Mouse (Mus musculus) CD4-positive, CD25-positive, alpha-beta regulatory T cell, adult 4 months (primary cell): ENCODE results near the gene Hspg2. TPM values are rescaled to one million over a fixed set of nuclear protein-coding genes. Genes with fewer than 3 reads are reported as not detected.

Experiments used
- ATAC-seq: one replicate; pipeline ENCODE4 v1.8.0; 2017
- polyA plus RNA-seq, 2 experiments: library from polyadenylated mRNA; unstranded; fragments of 100-300 nt; shearing (Covaris generic); gene quantifications; one replicate each; pipeline ENCODE4 v1.2.1; 2017

Gene Hspg2
- polyA plus RNA-seq, 2 experiments from 2014 or later: not detected

DNA sequence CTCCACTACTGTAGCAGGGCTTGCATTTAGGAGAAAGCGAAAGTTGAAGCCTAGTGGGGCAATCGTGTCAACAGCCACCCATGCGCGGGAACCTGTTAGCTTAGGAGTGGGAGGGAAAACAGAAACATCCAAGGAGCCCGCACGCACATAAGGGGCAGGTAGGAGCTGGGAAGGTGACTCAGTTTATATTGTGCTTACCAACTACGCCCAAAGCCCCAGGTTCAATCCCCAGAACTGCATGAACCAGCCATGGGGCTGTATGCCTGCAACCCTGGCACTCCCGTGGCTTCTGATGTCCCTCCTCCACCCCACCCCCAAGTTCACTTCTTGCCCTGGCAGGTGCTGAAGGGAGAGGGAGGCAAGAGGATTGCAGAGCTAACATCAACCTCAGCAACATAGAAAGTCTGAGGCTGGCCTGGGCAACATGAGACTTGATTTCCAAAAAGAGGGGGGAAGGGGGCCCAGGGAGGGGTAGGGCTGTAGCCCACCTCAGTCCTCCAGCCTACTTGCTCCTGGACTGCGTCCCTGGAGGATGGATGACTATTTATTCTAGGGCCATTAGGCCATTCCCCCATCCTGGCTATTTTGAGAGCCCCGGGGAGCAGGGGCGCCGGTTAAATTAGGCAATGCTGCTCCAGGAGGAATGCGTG, 12.9 kb downstream of the Hspg2 start:
- ATAC-seq: no peak

DNA sequence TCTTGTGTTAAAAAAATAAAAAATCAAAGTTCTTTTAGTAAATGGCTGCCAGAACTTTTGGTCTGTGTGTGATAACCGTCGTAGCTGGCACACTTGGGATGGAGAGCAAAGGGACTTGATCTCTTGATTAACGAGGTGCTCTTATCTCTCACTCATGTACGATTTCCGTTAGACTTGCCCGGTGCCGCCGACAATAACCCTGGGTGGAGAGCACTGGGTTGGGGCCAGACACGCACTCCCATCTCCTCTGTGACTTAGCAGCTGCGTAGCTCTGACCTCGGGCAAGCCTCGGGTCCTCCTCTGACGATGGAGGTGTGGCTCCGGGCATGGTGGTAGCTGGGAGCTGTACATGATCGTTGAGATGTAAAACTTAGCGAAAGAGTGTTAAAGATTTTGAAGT, 15.3 kb downstream of the Hspg2 start:
- no peak for ATAC-seq

DNA sequence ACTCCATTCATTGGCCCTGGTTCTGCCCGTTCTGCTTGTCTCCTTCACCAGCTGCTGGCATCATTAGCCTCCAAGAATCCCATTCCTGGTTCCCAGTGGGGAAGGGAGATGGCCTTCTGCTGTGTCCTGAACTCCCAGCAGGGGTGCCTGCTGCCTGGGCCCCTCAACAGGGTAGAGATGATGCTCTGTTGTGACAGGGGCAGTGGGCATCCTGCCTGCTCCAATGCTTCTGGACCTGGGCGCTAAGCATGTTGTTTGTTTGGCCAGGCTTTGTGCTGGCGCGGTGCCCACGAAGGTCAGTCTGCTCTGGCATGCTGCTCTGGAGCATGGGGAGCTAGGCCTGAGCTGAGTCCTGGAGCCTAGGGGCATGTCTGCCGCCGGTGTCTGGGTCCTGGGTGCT, 16.0 kb downstream of the Hspg2 start:
- ATAC-seq: no peak

DNA sequence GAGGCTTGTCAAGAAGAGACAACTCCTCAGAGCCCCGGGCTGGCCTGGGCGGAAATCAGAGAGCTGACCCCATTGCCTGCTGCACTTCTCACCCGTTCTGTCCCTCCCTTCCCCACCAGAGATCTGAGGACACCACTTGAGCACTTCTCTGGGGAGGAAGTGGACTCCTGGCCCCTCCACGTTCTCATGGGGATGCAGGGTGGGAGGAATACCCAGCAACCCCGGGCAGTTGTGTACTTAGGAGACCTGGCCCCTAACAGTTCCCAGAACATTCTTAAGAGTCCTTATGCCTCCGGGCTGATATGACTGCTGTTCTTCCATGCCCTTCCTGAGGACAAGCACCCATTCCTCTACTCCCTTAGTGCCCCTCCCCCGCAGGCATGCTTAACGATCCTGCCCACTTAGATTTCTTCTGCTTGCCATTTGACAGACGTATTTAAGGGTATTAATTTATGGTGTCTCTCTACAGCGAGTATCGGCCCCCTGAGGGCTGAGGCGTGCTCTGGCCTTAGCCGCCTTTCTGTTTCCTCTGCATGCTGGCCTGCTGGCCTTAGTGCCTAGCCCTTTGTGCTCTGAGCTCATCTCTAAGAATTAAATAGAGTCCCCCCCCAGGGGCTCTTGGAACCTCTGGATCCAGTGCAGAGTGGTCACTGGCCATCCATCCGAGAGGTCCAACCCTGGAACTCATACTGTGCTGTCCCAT, 16.8 kb downstream of the Hspg2 start:
- ATAC-seq: no peak

DNA sequence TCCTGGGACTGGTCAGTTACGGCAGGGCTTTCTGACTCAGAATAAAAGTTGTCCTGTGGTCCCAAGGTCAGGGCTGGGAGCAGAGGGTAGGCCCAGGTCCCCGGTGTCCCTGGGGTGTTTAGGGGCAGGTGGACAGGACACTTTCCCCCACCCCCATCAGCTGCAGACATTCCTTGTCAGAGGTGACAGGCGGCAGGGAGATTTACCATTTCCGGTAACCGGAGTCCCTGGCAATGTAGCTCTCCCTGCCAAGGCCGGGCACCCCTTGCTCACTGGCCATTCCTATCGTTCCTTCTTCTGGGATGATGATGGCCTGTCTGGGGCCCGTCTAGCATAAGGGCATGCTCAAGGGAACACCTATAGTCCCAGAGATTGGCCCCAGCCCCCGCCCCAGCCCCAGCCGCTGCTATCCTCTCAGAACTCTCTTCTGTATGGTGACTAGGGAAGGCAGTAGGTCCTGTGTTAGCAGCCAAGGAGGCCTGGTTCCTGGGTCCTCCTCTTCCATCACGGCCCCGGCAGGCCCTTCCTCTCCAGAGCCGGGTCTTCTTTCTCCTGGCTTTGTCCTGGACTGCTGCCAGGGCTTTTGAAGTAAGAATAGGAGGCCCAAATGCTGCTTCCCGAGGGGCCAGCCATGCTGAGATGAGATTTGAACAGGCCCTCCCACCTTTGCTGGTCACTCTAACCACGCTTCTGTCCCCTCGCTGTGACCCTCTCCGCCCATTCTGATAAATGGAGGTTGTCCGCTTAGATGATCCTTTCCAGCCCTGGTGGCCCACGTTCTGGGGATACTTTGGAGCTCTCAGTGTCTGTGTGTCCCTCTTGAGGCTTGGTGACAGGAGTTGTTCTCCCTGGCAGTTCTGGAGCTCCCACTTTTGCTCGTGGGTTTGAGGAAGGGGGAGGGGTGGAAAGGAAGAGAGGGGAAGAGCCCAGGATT, 17.8 kb downstream of the Hspg2 start:
- ATAC-seq: no peak

DNA sequence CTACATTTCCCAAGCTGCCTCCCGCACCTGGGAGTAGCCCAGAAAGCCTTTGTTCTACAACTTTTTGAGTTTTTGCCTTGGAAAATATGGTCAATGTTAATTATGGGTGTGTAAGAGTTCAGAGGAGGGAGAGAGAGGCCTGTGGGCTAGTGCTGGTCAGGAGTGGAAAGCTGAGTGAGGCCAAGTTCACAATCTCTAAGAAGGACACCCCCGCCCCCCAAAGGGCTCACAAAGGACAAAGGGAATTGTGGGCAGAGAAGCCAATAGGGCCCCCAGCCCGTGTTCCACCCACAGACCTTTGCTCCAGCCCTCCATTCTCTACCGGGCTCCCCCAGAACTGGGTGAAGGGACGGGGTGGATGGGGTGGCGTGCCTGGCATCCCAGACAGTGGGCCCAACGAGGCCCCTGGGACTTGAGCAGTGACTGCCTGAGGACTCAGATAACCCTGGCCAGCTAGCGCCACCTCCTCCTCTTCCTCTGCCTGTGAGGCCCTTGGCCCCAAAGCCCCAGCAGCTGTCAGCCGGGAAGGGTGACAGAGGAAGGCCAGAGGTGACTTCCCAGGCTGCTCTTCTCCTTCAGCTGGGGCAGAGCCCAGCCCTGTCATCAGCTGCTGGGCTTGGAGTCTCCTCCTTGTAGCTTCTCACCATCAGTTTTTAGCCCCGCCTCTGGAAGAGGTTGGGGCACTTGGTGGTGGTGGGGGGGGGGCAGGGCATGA, 18.9 kb downstream of the Hspg2 start:
- ATAC-seq: no peak

DNA sequence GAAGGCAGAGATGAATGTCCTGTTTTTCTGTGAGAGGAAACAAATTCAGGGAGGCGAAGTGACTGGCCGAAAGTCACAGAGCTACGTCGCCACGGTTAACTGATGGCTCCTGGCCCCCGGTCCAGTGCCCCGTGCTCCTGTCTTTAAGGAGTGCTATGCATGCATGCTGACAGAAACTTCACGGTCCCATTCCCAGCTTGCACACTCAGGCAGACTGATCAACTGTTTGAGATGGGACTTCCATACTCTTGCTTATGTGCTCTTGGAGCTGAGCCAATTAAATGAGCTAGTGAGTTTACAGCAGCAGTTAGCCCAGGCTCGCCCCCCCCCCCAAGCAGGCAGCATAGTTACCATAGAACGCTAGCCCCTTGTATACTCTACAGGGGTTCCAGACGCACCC, 19.5 kb downstream of the Hspg2 start:
- no peak for ATAC-seq

DNA sequence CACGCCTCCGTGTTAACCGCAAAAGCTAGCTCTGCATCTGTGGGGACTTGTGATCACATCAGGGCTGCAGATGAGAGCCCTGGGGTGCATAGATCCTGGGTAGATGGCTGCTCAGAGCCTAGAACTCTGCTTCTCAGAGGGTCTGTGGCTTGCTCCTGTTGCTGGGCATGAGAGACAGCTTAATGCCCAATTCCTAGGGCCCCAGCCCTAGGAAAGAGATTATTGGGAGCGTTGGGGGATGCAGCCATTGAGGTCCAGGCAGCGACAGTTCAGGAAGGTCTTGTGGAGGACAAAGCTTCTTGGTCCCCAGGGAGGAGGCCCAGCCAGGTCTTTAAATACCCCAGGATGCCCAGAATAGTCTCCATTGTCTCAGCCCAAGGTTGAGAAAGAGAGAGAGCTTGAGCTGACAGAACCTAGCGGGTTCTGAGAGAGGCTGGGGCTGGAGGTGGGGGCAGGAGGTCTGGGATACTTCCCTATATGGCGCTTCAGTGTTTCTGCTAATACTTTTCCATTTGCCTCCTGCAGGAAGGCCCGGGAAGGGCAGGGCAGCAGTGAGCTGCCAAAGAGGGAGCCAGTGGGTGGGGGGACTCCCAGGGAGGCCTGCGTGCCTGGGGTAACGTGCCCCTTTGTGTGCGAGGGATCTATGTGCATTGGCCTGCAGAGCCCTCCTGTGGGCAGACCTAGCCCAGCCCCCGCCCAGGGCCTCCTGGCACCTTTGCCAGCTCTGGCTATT, 20.2 kb downstream of the Hspg2 start:
- no peak for ATAC-seq

DNA sequence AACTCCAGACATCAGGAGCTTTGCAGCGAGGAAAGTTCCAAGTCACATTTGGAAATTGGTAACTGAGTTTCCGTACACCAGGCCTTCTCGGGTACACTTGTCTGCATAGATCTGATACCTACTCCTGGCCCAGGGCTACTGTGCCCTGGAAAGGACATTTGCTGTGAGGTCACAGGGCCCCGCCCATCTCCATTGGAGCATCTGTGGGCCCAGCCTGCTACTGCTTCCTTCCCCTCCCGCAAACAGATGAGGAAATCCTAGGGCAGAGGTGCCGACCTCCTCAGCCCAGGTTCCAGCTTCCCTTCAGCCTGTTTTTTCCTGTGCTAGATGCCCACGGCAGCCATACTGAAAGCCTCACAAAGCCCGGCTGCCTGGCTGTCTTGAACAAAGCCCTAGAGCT, 21.4 kb downstream of the Hspg2 start:
- no peak for ATAC-seq

DNA sequence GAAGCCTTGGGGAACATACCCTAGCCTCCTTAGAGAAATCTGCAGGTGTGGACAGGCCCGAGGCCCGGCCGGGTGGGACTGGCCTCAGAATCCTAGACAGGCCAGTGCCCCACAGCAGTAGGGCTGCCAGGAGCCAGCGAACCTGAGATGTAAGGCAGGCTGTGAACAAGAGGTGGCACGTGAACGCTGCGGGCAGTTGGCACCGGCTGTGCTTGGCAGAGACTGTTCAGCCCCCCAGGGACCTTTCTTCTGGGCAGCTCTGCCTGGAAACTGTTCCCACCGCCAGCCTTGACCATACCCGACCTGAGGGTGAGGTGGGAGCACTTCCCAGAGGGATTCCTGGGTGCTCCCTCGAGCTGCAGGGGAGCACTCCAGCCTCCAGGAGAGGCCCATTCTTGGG, 24.0 kb downstream of the Hspg2 start:
- no peak for ATAC-seq

DNA sequence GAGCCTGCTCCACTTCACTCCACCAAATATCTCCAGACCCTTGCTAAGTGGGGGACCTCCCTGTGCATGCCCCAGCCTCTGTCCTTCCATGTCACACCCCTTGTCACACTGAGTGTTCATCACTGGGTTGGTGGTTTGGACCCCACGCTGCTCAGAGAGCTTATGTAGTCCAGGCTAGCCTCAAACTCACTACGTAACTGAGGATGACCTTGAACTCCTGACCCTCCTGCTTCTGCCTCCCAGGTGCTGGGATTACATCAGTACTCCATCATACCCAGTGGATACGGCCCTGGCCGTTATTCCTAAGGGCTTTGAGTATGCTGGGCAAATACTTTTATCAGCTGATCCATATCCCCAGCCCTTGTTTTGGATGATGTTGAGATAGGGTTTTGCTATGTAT, 24.6 kb downstream of the Hspg2 start:
- no peak for ATAC-seq

DNA sequence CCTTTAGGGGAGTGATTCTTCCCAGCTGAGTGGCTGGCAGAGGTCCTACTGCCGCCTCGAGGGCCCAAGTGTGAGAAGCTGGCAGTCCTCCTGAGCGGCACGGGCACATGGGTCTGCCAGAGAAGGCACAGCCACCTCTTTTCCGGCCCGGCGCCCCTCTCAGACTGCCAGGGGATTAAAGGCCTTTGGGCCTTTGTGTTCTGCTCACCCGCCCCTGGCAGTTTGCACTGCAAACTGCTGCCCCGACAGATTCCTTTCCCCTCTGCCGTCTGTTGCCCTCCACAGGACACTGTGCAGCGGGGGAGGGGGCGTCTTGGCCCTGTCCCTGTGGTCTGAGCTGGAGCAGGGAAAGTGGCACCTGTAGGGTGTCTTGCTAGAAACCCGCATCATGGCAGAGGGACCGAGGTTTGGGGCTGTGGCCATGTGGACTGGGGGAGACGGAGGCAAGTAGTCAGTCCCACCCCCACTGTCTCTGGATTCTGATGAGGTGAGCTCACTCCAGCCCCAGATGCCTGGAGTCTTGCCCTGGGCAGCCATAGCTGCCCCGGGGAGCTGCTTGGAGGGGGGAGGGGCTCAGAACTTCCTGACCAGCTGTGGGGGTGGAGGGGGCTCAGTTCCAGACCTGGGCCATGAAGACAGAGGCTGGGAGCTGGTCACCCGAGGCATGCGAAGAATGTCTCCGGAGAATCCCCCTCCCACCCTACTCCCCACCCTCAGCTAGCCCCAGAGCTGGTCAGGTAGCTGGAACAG, 26.4 kb downstream of the Hspg2 start:
- no peak for ATAC-seq

DNA sequence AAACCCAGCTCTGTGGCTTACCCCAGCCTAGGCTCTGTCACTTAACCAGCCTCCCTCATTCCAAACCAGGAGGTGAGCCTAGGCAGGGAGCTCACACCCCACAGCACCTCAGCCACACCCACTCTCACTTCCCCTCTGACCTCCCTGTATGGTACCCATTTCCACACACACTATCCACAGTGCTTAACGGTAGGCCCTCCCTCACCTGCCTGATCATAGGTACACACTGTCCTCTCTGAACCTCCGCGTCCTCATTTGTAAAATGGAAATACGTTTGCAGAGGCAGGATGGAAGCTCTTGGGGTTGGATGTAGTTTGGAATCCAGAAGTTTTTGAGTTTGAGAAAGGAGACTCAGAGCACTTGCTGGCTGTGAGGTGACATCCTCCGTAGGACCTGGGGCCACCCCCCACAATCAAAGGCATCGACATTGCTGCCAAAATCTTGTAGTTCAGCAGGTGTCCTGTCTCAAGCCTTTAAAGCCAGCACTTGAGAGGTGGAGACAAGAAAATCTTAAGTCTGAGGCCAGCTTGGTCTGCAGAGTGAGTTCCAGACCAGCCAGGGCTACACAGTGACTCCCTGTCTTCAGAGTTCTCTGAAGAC, 27.0 kb downstream of the Hspg2 start:
- no peak for ATAC-seq

DNA sequence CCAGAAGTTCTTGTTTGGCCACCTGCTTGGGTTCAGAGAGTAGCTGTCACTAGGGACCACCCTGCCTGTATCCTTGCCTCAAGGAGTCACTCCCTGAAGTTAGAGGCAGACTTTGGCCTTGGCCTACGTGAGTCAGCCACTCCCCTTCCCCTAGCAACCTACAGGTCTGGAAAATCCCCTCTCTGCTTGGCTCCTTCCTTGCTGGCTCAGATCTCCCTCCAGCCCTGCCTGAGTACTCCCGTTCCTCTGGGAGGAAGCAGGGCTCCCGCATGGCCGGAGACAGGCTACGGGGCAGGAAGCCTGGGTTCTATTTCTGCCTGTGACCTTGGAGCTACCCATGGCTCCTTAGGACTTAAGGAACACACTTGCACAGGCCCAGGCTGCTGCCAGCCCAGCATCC, 28.8 kb downstream of the Hspg2 start:
- no peak for ATAC-seq

DNA sequence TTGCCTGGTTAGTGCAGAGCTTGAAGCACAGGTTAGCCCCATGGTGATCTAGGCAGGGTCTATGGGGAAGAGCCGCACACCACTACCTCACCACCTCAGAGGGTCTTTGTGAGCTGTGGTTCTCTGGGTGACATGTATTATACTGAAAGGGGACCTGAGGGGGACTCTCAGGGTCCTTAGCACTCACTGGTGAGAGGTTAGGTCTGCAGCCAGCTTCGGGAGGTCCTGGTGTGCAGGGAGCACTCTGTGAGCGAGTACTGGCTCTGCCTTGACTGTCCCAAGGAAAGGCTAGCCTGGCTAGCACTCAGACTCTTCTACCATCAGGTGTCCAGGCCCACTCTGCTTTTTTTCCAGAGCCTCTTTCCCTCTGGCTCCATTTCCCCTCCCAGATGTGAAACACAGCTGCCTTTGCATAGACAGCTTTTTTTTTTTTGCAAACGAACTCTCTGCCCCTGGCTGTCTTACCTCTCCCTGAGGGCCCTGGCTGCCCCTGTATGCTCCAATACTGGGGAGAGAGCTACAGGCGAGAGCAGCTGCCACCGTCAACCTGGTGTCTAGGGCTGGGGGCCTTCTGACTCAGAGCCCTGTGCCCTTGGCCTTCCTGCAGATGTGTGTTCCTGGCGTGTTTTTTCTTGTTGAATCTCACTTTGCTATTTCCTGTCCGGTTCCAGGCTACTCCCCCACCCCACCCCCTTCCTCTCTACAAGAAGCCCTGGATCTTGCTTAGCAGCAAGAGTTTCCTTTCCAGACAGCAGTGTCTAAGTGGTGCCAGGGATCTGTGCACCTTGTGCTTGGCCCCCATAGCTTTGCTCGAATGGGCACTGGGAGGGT, 29.5 kb downstream of the Hspg2 start:
- no peak for ATAC-seq

DNA sequence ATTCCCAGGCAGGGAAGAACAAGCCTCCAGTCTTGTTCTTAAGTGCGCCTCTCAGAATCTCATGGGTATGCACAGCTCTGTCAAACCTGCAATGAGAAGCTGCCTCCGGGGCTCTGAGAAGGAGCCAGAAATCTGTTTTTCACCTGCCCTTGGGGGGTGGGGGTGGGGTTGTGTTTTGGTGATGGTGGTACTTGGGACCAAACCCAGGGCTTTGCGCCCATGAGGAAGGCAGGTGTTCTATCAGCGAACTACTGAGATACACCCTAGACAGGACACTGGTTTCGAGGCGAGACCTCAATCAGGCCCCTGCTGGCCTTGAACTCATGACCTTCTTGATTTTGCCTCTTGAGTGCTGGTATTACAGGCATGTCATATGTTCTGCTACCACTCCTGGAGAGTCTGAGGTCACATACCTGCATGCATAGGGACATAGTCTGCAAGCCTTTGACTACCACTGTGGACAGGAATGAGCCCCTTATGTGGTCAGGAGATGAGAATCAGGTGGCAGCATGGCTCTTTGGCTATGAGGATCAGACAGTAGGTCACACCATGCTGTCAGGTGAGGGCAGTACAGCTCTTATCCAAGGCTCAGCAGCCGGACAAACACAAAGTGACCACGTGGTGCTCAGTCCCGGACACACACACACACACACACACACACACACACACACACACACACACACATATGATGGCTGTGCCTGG, 30.5 kb downstream of the Hspg2 start:
- ATAC-seq: no peak

DNA sequence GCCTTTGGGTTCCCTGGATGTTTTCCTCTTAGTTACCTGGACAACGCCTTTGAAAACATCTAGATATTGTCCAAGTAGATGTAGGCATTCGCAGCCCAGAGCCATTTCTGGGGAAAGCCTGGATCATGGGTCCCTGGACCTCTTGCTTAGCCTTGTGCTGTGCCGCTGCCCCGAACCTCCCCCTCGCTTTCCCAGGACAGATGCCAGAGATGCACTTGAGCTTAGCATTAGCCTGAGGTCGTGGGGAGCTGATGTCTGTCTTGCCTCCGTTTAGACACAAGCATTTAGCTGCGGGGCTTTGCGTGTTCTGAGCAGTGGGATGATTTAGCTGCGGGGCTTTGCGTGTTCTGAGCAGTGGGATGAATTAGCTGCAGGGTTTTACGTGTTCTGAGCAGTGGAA, 31.6 kb downstream of the Hspg2 start:
- no peak for ATAC-seq

DNA sequence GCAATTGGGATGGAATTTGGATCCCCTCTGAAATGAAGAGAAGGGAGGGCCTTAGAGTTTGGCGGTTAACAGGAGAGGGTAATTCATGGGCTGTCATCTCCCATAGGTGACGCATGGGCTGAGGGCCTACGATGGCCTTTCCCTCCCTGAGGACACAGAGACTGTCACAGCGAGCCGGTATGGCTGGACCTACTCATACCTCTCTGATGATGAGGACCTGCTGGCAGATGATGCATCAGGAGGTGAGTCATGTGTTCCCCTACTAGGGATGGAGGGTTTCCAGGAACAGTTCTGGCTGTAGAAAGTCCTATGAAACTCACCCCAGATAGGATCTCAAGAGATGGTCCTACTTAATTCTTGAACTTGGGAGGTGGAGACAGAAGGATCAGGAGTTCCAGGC, 32.4 kb downstream of the Hspg2 start:
- no peak for ATAC-seq

DNA sequence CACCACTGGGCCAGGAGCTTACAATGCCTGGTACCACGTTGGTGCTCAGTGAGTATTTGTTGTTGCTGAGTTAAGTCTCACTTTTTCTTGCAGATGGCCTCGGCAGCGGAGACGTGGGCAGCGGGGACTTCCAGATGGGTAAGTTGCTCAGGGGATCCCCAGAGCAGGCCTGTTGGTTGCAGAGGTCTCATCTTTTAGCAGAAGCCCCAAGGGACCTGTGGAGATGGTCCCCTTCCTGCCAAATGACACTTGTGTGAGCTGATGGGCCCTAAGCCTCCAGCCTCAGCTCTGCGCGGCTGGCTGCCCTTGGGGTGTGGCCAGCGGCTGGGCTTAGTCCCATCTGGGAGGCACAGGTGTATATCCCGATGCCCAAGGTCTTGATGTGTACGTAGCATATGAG, 33.6 kb downstream of the Hspg2 start:
- ATAC-seq: no peak
